8 mouse cellular contexts compared by ENCODE assay signal in the genomic region with DNA sequence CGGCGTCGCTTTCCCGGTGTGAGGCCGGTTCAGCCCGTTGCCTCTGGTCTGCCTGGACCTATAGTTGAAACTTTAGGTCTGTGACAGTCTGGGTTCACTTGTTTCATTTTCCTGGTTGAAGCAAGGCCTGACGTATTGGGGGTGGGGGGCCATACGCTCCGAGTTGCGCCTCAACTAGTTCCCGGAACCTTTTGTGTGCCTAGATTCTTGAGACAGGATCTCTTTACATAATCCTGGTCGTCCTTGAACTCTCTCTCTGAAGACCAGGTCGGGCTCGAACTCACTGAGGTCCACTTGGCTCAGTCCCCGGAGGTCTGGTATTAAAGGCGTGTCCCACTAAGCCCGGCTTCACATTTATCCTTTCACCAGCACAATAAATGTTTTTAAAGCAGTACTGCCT. TPM values are rescaled to one million over a fixed set of nuclear protein-coding genes. Genes with fewer than 3 reads are reported as not detected.
DNase-seq lines count a peak whose midpoint lies in the region; ATAC-seq and TF ChIP-seq lines count a peak whose summit lies in the region.

No protein-coding gene starts in this region.

- H3K27ac ChIP-seq in embryonic fibroblast, embryonic 13.5 days (ENCODE audit: insufficient read depth, low read length): peak overlapping the region; percentile 96
- H3K27ac ChIP-seq in liver, embryonic 12.5 days: peak overlapping the region; percentile 89

- ATAC-seq in liver, embryonic 12.5 days: no peak
- no peak for ATAC-seq in inflammation-experienced regulatory T-cells, adult 6 months

- H3K4me3 ChIP-seq in embryonic fibroblast, embryonic 13.5 days (ENCODE audit: insufficient read depth, low read length): peak overlapping the region; percentile 97
- H3K4me3 ChIP-seq in liver, embryonic 12.5 days: peak overlapping the region; percentile 95

- no peaks in the 10 kb centered on the region for H3K27me3 ChIP-seq in liver, embryonic 12.5 days (replicated peaks)

- H3K9me3 ChIP-seq in liver, embryonic 12.5 days (replicated peaks): no peaks in the 10 kb centered on the region

- no peaks in the 10 kb centered on the region for H3K4me1 ChIP-seq in embryonic fibroblast, embryonic 13.5 days (ENCODE audit: control insufficient read depth, insufficient read depth, low read length)
- H3K4me1 ChIP-seq in liver, embryonic 12.5 days: peaks cover 32% of the 10 kb centered on the region

- DNase-seq in embryo, embryonic 10.5 days (ENCODE audit: low spot score): peak; percentile 6
- no peak for DNase-seq in embryo, embryonic 10 days (ENCODE audit: low spot score)
- DNase-seq in 3T3-L1 (ENCODE audit: low read depth, low spot score): peak; percentile 51
- no peak for DNase-seq in layer of hippocampus, postnatal 25 days (ENCODE audit: extremely low spot score in 1 of 2, low spot score in 1 of 2)
- no peak for DNase-seq in layer of hippocampus, postnatal 10 days (ENCODE audit: low spot score in 2 of 2)

- TF ChIP-seq CTCF in embryonic fibroblast, embryonic 13.5 days (IDR thresholded peaks at IDR 0.05; ENCODE audit: borderline replicate concordance, insufficient read depth, low read length): no peak

- H3K4me2 ChIP-seq in liver, embryonic 12.5 days: peak overlapping the region; percentile 73

- peaks cover 30% of the 10 kb centered on the region for H3K36me3 ChIP-seq in liver, embryonic 12.5 days

- peak overlapping the region; percentile 81 for H3K9ac ChIP-seq in liver, embryonic 12.5 days

- no peak for TF ChIP-seq POLR2A in embryonic fibroblast, embryonic 13.5 days (IDR thresholded peaks at IDR 0.05; ENCODE audit: low read depth, low read length)

- under 1% methylated on average over 17 of the region's 17 CpGs for WGBS in liver, embryonic 12.5 days (ENCODE audit: insufficient replicate concordance)

RNA-seq across cellular contexts. Expression of a gene that starts 0.8 kb away (rescaled TPM):
- polyA plus RNA-seq in embryonic fibroblast, embryonic 13.5 days (2011; ENCODE audit: insufficient read length, low read depth, missing spikeins): 64.2 and 70.2 TPM in 2 replicates
- polyA plus RNA-seq in liver, embryonic 12.5 days (2016; fragmentation: Nextera tagmentation; extraction: Ambion mirVana): 270 and 299 TPM in 2 replicates
- 100 to 1,000 TPM; 166 to 211 (median 167) TPM for polyA plus RNA-seq in inflammation-experienced regulatory T-cells, adult 6 months (2017; shearing (Covaris generic))
- 10 to 100 TPM; 14.4 to 17.2 TPM for total RNA-seq in layer of hippocampus, postnatal 25 days (2021)
- total RNA-seq in layer of hippocampus, postnatal 10 days (2021): 10 to 100 TPM; 25.4 to 27.7 TPM

RNA-seq across cellular contexts. Expression of a gene that starts 16.8 kb away (rescaled TPM):
- polyA plus RNA-seq in embryonic fibroblast, embryonic 13.5 days (2011; ENCODE audit: insufficient read length, low read depth, missing spikeins): 40.2 and 41.2 TPM in 2 replicates
- 17.5 and 19.5 TPM in 2 replicates for polyA plus RNA-seq in liver, embryonic 12.5 days (2016; fragmentation: Nextera tagmentation; extraction: Ambion mirVana)
- polyA plus RNA-seq in inflammation-experienced regulatory T-cells, adult 6 months (2017; shearing (Covaris generic)): 10 to 100 TPM; 20.3 to 27.7 (median 24.6) TPM
- 10 to 100 TPM; 42.2 to 57.6 TPM for total RNA-seq in layer of hippocampus, postnatal 25 days (2021)
- 10 to 100 TPM; 65.0 to 73.7 TPM for total RNA-seq in layer of hippocampus, postnatal 10 days (2021)

RNA-seq across cellular contexts. Expression of a gene that starts 25.4 kb away (rescaled TPM):
- 66.4 and 95.6 TPM in 2 replicates for polyA plus RNA-seq in embryonic fibroblast, embryonic 13.5 days (2011; ENCODE audit: insufficient read length, low read depth, missing spikeins)
- 11.5 and 12.5 TPM in 2 replicates for polyA plus RNA-seq in liver, embryonic 12.5 days (2016; fragmentation: Nextera tagmentation; extraction: Ambion mirVana)
- 100 to 1,000 TPM; 177 to 212 (median 210) TPM for polyA plus RNA-seq in inflammation-experienced regulatory T-cells, adult 6 months (2017; shearing (Covaris generic))
- total RNA-seq in layer of hippocampus, postnatal 25 days (2021): 10 to 100 TPM in 1 of 2 experiments, 1 to 10 TPM in 1; 7.4 to 11.0 TPM
- total RNA-seq in layer of hippocampus, postnatal 10 days (2021): 10 to 100 TPM; 11.5 to 13.7 TPM

RNA-seq across cellular contexts. Expression of a gene that starts 49.3 kb away (rescaled TPM):
- polyA plus RNA-seq in embryonic fibroblast, embryonic 13.5 days (2011; ENCODE audit: insufficient read length, low read depth, missing spikeins): 2.1 and 2.4 TPM in 2 replicates
- polyA plus RNA-seq in liver, embryonic 12.5 days (2016; fragmentation: Nextera tagmentation; extraction: Ambion mirVana): 0.25 and 0.41 TPM in 2 replicates
- polyA plus RNA-seq in inflammation-experienced regulatory T-cells, adult 6 months (2017; shearing (Covaris generic)): 1 to 10 TPM in 2 of 3 experiments, under 1 TPM in 1; 0.60 to 1.2 (median 1.1) TPM
- total RNA-seq in layer of hippocampus, postnatal 25 days (2021): 1 to 10 TPM; 1.3 to 1.6 TPM
- total RNA-seq in layer of hippocampus, postnatal 10 days (2021): 1 to 10 TPM in 1 of 2 experiments, under 1 TPM in 1; 0.32 to 1.0 TPM

Comparison
In these comparisons a context has a peak if more than half of its experiments do, and no peak if none do; other contexts are left out.
1. DNase-seq: peak in embryo, embryonic 10.5 days (single experiment) and 3T3-L1 (single experiment); none in embryo, embryonic 10 days (single experiment), layer of hippocampus, postnatal 25 days (0 of 2) and layer of hippocampus, postnatal 10 days (0 of 2).